Mouse (Mus musculus) stomach, embryonic 14.5 days (tissue): ENCODE results near the gene Cnn2. TPM values are rescaled to one million over a fixed set of nuclear protein-coding genes. Genes with fewer than 3 reads are reported as not detected.

Experiments used
- ATAC-seq: fragments of 200-750 bp; cut with Nextera tagmentation; 2 replicates; pipeline ENCODE4 v1.8.0; 2017; ENCODE audit warnings: low read depth, moderate TSS enrichment; ENCODE audit not compliant: insufficient number of reproducible peaks, insufficient read depth, low FRiP score
- H3K27ac ChIP-seq: fragments of 300-500 bp; sonication (generic); 2 replicates; pipeline ENCODE4 v1.5.1; 2014; ENCODE audit warnings: mild to moderate bottlenecking, low read length, moderate library complexity, mixed read lengths
- H3K27me3 ChIP-seq: fragments of 300-500 bp; sonication (generic); 2 replicates; pipeline ENCODE4 v1.6.1; 2014; ENCODE audit warnings: low read length, control low read depth, mixed read lengths; ENCODE audit not compliant: control insufficient read depth, insufficient read depth
- H3K36me3 ChIP-seq: fragments of 300-500 bp; sonication (generic); 2 replicates; pipeline ENCODE4 v1.6.1; 2014; ENCODE audit warnings: mild to moderate bottlenecking, control low read depth, low read length, moderate library complexity, mixed read lengths; ENCODE audit not compliant: control insufficient read depth, insufficient read depth
- H3K4me1 ChIP-seq: fragments of 300-500 bp; sonication (generic); 2 replicates; pipeline ENCODE4 v1.6.1; 2014; ENCODE audit warnings: low read length, control low read depth, mixed read lengths; ENCODE audit not compliant: control insufficient read depth, insufficient read depth
- H3K4me2 ChIP-seq: fragments of 300-500 bp; sonication (generic); replicated peaks from 2 replicates; pipeline ENCODE4 v1.6.1; 2014; ENCODE audit warnings: low read depth, low read length, control low read depth
- H3K4me3 ChIP-seq: fragments of 300-500 bp; sonication (generic); 2 replicates; pipeline ENCODE4 v1.5.1; 2014; ENCODE audit warnings: low read depth, low read length, control low read depth
- H3K9ac ChIP-seq: fragments of 300-500 bp; sonication (generic); replicated peaks from 2 replicates; pipeline ENCODE4 v1.6.1; 2014; ENCODE audit warnings: low read depth, mild to moderate bottlenecking, control low read depth, low read length, moderate library complexity, mixed read lengths
- H3K9me3 ChIP-seq: fragments of 300-500 bp; sonication (generic); 2 replicates; pipeline ENCODE4 v1.6.1; 2016; ENCODE audit warnings: low read depth, low read length, control low read depth; ENCODE audit not compliant: control insufficient read depth
- WGBS: fragments of 180-500 bp; shearing (Covaris S2); extraction: QIAGEN DNeasy Blood & Tissue Kit; methylation state at CpG from one replicate; pipeline ENCODE4 v1.1.7; 2014; 5-methylcytosine and 5-hydroxymethylcytosine counted together
- polyA plus RNA-seq: library from polyadenylated mRNA; unstranded; fragments of >200 nt; fragmentation: Nextera tagmentation; extraction: Ambion mirVana; gene quantifications from 2 replicates; pipeline ENCODE4 v1.2.1, GENCODE M21; 2014

Cnn2 gene
- polyA plus RNA-seq: 397 and 424 TPM in 2 replicates

GRCm38 (mm10) chr10:79988506-79989271 is at the start of gene Cnn2:
Gene Cnn2 (plus strand): TSS chr10:79988584.
- H3K27ac ChIP-seq: peak within 1 kb of the TSS; percentile 98
- peak within 1 kb of the TSS; percentile 76 for H3K4me3 ChIP-seq
- ATAC-seq: peak; percentile 26; the same call in 1 of the 2 replicates
- no peaks in the 10 kb centered on the region for H3K27me3 ChIP-seq
- peaks cover 18% of the 10 kb centered on the region for H3K36me3 ChIP-seq
- H3K9ac ChIP-seq: peak within 1 kb of the TSS; percentile 85
- H3K4me1 ChIP-seq: peaks cover 32% of the 10 kb centered on the region
- under 1% methylated on average over 57 of the region's 59 CpGs for WGBS
- H3K9me3 ChIP-seq: peaks cover 7% of the 10 kb centered on the region; the same call in 1 of the 2 replicates
- peak within 1 kb of the TSS; percentile 53 for H3K4me2 ChIP-seq

- Histone ChIP-seq H3K4me1 (peaks cover 23% of the 10 kb centered on the region), H3K4me3 (no peak overlapping the region), H3K9me3 (no peaks in the 10 kb centered on the region), H3K4me2 (no peak overlapping the region), H3K27me3 (no peaks in the 10 kb centered on the region), H3K9ac (no peak overlapping the region), H3K36me3 (peaks cover 22% of the 10 kb centered on the region), H3K27ac (no peak overlapping the region)
- 62% methylated on average over 7 of the region's 7 CpGs for WGBS
- no peak for ATAC-seq
Observed at GRCm38 (mm10) chr10:79940749-79941148, 47.6 kb upstream of the Cnn2 start.

GRCm38 (mm10) chr10:79942988-79943387 is 45.4 kb upstream of the Cnn2 start:
- H3K4me3 ChIP-seq: no peak overlapping the region
- H3K9me3 ChIP-seq: no peaks in the 10 kb centered on the region
- H3K4me2 ChIP-seq: no peak overlapping the region
- no peak for ATAC-seq
- H3K27me3 ChIP-seq: no peaks in the 10 kb centered on the region
- H3K36me3 ChIP-seq: peaks cover 15% of the 10 kb centered on the region
- no peak overlapping the region for H3K9ac ChIP-seq
- H3K27ac ChIP-seq: peak overlapping the region; percentile 55
- WGBS: 69% methylated on average over 1 of the region's 1 CpGs
- H3K4me1 ChIP-seq: peaks cover 25% of the 10 kb centered on the region; the same call in 1 of the 2 replicates

- 54% methylated on average over 9 of the region's 9 CpGs for WGBS
- Histone ChIP-seq H3K9me3 (no peaks in the 10 kb centered on the region), H3K4me3 (no peak overlapping the region), H3K4me2 (no peak overlapping the region), H3K27me3 (no peaks in the 10 kb centered on the region), H3K27ac (peak overlapping the region; percentile 55; the same call in 1 of the 2 replicates), H3K9ac (no peak overlapping the region), H3K4me1 (peaks cover 25% of the 10 kb centered on the region; the same call in 1 of the 2 replicates), H3K36me3 (peaks cover 13% of the 10 kb centered on the region; the same call in 1 of the 2 replicates)
- ATAC-seq: peak; percentile 71
Observed at GRCm38 (mm10) chr10:79943471-79943901, 44.9 kb upstream of the Cnn2 start.

GRCm38 (mm10) chr10:79945507-79946234 is 42.7 kb upstream of the Cnn2 start:
- Histone ChIP-seq H3K27ac (peak overlapping the region; percentile 55), H3K27me3 (no peaks in the 10 kb centered on the region), H3K9me3 (no peaks in the 10 kb centered on the region), H3K4me3 (no peak overlapping the region), H3K4me1 (peaks cover 25% of the 10 kb centered on the region; the same call in 1 of the 2 replicates), H3K9ac (no peak overlapping the region), H3K36me3 (peaks cover 31% of the 10 kb centered on the region), H3K4me2 (peak overlapping the region; percentile 14; the same call in 1 of the 2 replicates)
- WGBS: 32% methylated on average over 16 of the region's 16 CpGs
- ATAC-seq: peak; percentile 29

- Histone ChIP-seq H3K27ac (peak overlapping the region; percentile 55; the same call in 1 of the 2 replicates), H3K4me2 (peak overlapping the region; percentile 11; the same call in 1 of the 2 replicates), H3K36me3 (peaks cover 36% of the 10 kb centered on the region), H3K4me1 (peaks cover 25% of the 10 kb centered on the region; the same call in 1 of the 2 replicates), H3K9me3 (no peaks in the 10 kb centered on the region), H3K9ac (no peak overlapping the region), H3K27me3 (no peaks in the 10 kb centered on the region), H3K4me3 (no peak overlapping the region)
- 17% methylated on average over 7 of the region's 7 CpGs for WGBS
- peak; percentile 43; the same call in 1 of the 2 replicates for ATAC-seq
Observed at GRCm38 (mm10) chr10:79946752-79947322, 41.5 kb upstream of the Cnn2 start.

- Histone ChIP-seq H3K4me2 (no peak overlapping the region), H3K27me3 (no peaks in the 10 kb centered on the region), H3K9me3 (no peaks in the 10 kb centered on the region), H3K36me3 (peaks cover 37% of the 10 kb centered on the region), H3K27ac (no peak overlapping the region), H3K4me3 (no peak overlapping the region), H3K9ac (no peak overlapping the region), H3K4me1 (peaks cover 25% of the 10 kb centered on the region; the same call in 1 of the 2 replicates)
- ATAC-seq: no peak
- WGBS: 42% methylated on average over 6 of the region's 6 CpGs
Observed at GRCm38 (mm10) chr10:79947502-79947901, 40.9 kb upstream of the Cnn2 start.

GRCm38 (mm10) chr10:79949873-79950272 is 38.5 kb upstream of the Cnn2 start:
- Histone ChIP-seq H3K36me3 (peaks cover 44% of the 10 kb centered on the region), H3K4me2 (no peak overlapping the region), H3K4me3 (no peak overlapping the region), H3K4me1 (peaks cover 22% of the 10 kb centered on the region; the same call in 1 of the 2 replicates), H3K9ac (no peak overlapping the region), H3K27ac (no peak overlapping the region), H3K27me3 (no peaks in the 10 kb centered on the region), H3K9me3 (no peaks in the 10 kb centered on the region)
- 71% methylated on average over 4 of the region's 4 CpGs for WGBS
- no peak for ATAC-seq
